Mouse (Mus musculus): ENCODE results near the gene Rasgrp3. TPM values are rescaled to one million over a fixed set of nuclear protein-coding genes. Genes with fewer than 3 reads are reported as not detected.

The Rasgrp3 gene
- total and polyA plus RNA-seq, 2 experiments = 1.5 to 7.9 TPM

DNA sequence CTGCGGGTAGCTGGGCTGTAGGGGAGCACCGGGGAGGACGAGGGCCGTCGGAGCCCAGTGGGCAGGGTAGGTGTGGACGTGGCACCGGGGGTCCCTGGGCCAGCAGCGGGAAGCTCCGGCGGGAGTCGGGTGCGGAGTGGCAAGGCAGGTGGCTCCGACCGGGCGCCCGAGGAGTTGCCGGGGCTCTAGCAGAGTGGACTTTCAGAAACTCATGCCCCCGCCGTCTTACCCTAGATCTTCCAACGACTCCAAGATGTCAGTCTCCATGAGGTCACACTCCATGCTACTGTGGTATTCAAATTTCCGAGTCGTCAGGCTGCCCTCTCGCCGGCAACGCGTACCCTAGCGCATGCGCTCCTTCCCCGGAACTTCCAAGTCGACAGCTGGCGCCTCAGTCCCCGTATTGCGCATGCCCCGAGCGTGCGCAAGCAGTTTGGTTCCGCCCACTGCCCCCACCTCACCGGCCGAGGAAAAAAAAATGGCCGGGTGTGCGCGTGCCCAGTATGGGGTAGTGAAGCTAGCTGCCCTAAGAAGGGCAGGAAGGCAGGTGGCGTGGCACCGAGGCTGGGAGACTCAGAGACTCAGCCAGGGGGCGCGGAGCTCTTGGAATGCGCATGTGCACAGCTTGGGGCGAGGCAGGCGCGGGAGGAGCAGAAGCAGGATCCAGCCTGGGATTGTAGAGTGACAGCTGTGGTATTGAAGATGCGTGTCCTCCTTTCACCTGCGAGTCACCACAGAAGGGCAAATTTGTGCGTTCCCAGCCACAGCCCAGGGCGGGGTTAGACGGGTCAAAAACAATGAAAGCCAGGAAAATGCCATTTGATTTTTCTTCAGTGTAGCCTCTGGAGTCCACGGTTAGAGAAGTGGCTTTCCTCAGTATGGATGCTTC is 116.1 kb downstream of the Rasgrp3 start, which contains the start of gene Fam98a:
Gene Fam98a (minus strand): TSS at position 435 of the 889 bp plus-strand sequence.
- Histone ChIP-seq H3K4me1 (ENCODE audit: control insufficient read depth, insufficient read depth, low read length) (peaks cover 3% of the 10 kb centered on the region), H3K27ac (replicated peaks; ENCODE audit: insufficient read depth, low read depth, low read length) (peak within 1 kb of the TSS; percentile 28), H3K9ac (ENCODE audit: low read depth, low read length) (peak within 1 kb of the TSS; percentile 91), H3K4me3 (ENCODE audit: insufficient read depth, low read depth, low read length) (peak within 1 kb of the TSS; percentile 90), H3K36me3 (ENCODE audit: control insufficient read depth, insufficient read depth, low read length) (peaks cover 6% of the 10 kb centered on the region; the same call in 1 of the 2 replicates), H3K79me2 (ENCODE audit: control insufficient read depth, insufficient read depth, low read length) (peaks cover 17% of the 10 kb centered on the region; the same call in 1 of the 2 replicates), H3K27me3 (ENCODE audit: control insufficient read depth, insufficient read depth, low read length) (no peaks in the 10 kb centered on the region)
- DNase-seq (ENCODE audit: extremely low read depth, low read depth, low spot score) = peak; percentile 89
- TF ChIP-seq CTCF (IDR thresholded peaks at IDR 0.05; ENCODE audit: low read depth, low read length) (peak; percentile 78), POLR2A (IDR thresholded peaks at IDR 0.05; ENCODE audit: extremely low read depth, insufficient read depth, low read length) (peak; percentile 83)
- under 1% methylated on average over 56 of the region's 56 CpGs for WGBS

GRCm38 (mm10) chr17:75557031-75557430 is 121.3 kb downstream of the Rasgrp3 start:
- Histone ChIP-seq H3K4me1 (ENCODE audit: control insufficient read depth, insufficient read depth, low read length) (no peaks in the 10 kb centered on the region), H3K79me2 (ENCODE audit: control insufficient read depth, insufficient read depth, low read length) (no peaks in the 10 kb centered on the region), H3K27ac (replicated peaks; ENCODE audit: insufficient read depth, low read depth, low read length) (no peak overlapping the region), H3K9ac (ENCODE audit: low read depth, low read length) (no peak overlapping the region), H3K4me3 (ENCODE audit: insufficient read depth, low read depth, low read length) (no peak overlapping the region), H3K36me3 (ENCODE audit: control insufficient read depth, insufficient read depth, low read length) (no peaks in the 10 kb centered on the region), H3K27me3 (ENCODE audit: control insufficient read depth, insufficient read depth, low read length) (no peaks in the 10 kb centered on the region)
- 77% methylated on average over 3 of the region's 3 CpGs for WGBS
- TF ChIP-seq CTCF (IDR thresholded peaks at IDR 0.05; ENCODE audit: low read depth, low read length) (no peak), POLR2A (IDR thresholded peaks at IDR 0.05; ENCODE audit: extremely low read depth, insufficient read depth, low read length) (no peak)
- DNase-seq (ENCODE audit: extremely low read depth, low read depth, low spot score) = no peak

DNA sequence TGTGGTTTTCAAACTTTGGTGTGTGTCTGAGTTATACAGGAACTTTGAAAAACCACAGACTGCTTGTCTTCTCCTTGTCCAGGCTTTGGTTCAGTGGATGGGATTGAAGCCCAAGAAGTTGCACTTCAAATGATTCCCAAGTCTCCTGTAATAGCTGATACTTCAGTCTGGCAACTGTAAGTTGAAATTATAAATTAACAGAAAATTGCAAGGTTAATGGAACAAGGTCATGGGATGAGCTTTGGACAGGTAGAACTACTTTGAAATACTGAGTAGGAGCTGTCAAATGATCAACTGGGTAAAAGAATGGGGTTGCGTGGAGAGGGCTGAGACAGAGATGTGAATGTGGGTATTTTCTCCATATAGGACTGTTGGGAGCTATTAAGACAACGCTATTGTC is 122.3 kb downstream of the Rasgrp3 start:
- no peaks in the 10 kb centered on the region for H3K36me3 ChIP-seq (ENCODE audit: control insufficient read depth, insufficient read depth, low read length)
- no peaks in the 10 kb centered on the region for H3K79me2 ChIP-seq (ENCODE audit: control insufficient read depth, insufficient read depth, low read length)
- H3K4me3 ChIP-seq (ENCODE audit: insufficient read depth, low read depth, low read length) = no peak overlapping the region
- no peak overlapping the region for H3K27ac ChIP-seq (replicated peaks; ENCODE audit: insufficient read depth, low read depth, low read length)
- no peak overlapping the region for H3K9ac ChIP-seq (ENCODE audit: low read depth, low read length)
- TF ChIP-seq CTCF (IDR thresholded peaks at IDR 0.05; ENCODE audit: low read depth, low read length) = no peak
- no peaks in the 10 kb centered on the region for H3K27me3 ChIP-seq (ENCODE audit: control insufficient read depth, insufficient read depth, low read length)
- no peak for DNase-seq (ENCODE audit: extremely low read depth, low read depth, low spot score)
- WGBS = 97% methylated on average over 2 of the region's 2 CpGs
- H3K4me1 ChIP-seq (ENCODE audit: control insufficient read depth, insufficient read depth, low read length) = no peaks in the 10 kb centered on the region

DNA sequence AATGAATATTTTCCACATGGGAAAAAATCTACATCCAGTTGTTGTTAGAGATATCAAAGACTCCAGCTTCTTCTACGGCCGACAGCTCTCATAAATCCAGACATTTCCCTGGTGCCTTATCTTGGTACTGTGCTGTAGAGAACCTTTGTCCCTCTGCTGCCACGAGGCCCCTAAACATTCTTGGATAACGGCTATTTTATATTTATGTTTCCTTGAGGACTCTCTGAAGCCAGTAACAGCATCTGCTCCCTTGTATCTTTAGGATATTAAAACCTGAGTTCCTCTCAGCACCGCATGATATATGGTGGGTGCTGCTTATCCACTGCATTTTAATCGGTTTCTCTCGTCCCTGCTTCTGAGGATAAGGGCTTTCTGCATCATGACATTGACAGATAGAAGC is 139.9 kb downstream of the Rasgrp3 start:
- Histone ChIP-seq H3K36me3 (ENCODE audit: control insufficient read depth, insufficient read depth, low read length) (no peaks in the 10 kb centered on the region), H3K27ac (replicated peaks; ENCODE audit: insufficient read depth, low read depth, low read length) (no peak overlapping the region), H3K27me3 (ENCODE audit: control insufficient read depth, insufficient read depth, low read length) (no peaks in the 10 kb centered on the region), H3K9ac (ENCODE audit: low read depth, low read length) (no peak overlapping the region), H3K79me2 (ENCODE audit: control insufficient read depth, insufficient read depth, low read length) (no peaks in the 10 kb centered on the region), H3K4me1 (ENCODE audit: control insufficient read depth, insufficient read depth, low read length) (no peaks in the 10 kb centered on the region), H3K4me3 (ENCODE audit: insufficient read depth, low read depth, low read length) (no peak overlapping the region)
- TF ChIP-seq CTCF (IDR thresholded peaks at IDR 0.05; ENCODE audit: low read depth, low read length) = no peak
- no peak for TF ChIP-seq POLR2A (IDR thresholded peaks at IDR 0.05; ENCODE audit: extremely low read depth, insufficient read depth, low read length)
- WGBS = 77% methylated on average over 7 of the region's 7 CpGs
- DNase-seq (ENCODE audit: extremely low read depth, low read depth, low spot score) = no peak

Other genes with a start within 250 kb of the Rasgrp3 start
- 11.8 and 12.7 TPM in 2 replicates for gene Fam98a, start 116.0 kb downstream of the Rasgrp3 start, total RNA-seq (2014; rRNA removed)
- 6.1 and 7.6 TPM in 2 replicates for gene Fam98a, start 116.0 kb downstream of the Rasgrp3 start, polyA plus RNA-seq (2012; rRNA removed)

Measured in liver, adult 2 months (tissue).